Mouse (Mus musculus): Measurements from ENCODE around the gene Chd3.
"Not testable (repeated sequence)": the region's sequence is repeated elsewhere in the genome, so short reads cannot be mapped to it uniquely, and the experiment has no call there.

The Chd3 gene

DNA sequence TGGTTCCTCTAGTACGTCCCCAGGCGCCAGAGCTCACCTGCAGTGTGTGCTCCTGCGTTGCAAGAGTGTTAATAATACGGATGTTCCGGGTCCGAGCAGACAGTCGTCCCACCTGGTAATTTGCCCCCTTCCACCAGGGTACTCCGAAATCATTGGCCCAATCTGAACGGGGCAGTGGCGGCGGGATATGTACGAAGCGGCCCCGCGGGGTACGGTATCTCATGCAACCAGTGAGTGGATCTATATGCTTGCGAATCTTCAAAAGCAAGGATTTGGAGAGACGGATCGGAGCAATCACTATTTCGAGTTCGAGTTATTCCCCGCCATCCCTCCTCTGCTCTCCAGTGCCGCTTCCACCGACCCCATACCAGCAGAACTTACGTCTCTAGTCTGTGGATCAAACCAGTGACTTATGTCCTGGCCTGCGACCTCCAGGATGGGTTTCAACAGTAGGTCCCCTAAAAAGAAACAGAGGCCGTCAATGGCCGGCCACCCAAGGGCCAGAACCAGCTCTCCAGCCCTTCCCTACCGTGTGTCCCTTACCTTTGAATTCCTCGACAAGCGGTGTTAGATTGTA lies 25.5 kb upstream of the Chd3 start:
- in situ Hi-C loops (cut with MboI, MseI), result not testable (repeated sequence)

DNA sequence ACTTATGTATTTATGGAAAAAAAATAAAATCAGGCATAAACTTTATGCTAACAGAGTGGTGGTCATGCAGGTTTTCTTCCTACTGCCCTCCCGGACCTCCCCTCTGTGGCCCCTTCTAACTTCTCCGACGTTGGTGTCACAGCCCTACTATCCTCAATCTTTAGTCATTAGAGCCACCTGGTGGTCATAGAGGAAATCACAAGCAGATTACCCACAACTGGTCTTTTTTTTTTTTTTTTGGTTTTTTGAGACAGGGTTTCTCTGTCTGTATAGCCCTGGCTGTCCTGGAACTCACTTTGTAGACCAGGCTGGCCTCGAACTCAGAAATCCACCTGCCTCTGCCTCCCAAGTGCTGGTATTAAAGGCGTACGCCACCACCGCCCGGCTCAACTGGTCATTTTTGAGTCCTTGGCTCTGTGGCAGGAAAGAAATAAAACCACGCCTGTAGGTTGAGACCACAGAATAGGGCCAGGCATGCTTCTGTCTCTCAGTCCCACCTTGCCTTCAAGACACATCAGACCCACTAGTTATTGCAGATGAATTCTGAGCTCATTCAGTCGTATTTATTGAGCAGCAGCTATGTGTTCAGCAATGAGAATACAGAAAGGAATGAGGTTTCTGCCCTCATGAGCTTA lies 21.3 kb upstream of the Chd3 start:
- in situ Hi-C loops (cut with MboI, MseI), result no loop called here

DNA sequence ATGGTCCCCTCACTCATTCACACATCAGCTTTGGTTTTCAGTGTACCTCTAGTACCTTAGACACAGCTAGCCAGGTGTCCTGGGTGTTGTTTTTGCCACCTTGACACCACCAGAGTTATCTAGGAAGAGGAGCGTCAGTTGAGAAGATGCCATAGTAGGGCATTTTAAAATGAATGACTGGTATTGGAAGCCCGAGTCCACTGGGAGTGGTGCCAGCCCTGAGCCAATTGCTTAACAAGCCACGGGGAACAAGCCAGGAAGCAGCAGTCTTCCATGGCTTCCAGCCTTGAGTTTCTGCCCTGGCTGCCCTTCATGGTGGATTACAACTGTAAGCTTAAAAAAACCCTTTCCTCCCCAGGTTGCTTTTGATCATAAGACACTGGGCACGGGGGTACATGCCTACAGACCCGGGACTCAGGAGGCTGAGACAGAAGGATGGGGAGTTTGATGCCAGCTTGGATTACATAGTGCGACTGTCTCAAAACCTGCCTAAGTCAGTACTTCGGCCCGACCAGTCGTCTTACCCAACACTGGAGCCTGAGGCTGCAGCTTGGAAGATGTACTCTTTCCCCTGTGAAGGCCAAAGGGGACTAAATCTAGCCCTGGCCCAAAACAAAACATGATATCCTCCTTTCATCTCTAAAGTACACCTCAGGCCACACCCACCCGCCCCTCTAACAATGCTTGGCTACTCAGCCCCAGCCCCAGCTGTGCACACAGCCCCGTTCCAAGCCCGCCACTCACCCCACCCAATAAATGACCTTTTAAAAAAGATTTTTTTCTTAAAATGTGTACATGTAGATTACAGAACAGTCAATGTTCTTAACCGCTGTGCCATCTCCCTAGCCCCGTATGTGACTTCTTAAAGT lies 20.6 kb upstream of the Chd3 start:
- in situ Hi-C loops (cut with MboI, MseI), result loop anchor here (5.0 kb wide), 1 partner anchor 132 kb away; no protein-coding TSS in a partner anchor

DNA sequence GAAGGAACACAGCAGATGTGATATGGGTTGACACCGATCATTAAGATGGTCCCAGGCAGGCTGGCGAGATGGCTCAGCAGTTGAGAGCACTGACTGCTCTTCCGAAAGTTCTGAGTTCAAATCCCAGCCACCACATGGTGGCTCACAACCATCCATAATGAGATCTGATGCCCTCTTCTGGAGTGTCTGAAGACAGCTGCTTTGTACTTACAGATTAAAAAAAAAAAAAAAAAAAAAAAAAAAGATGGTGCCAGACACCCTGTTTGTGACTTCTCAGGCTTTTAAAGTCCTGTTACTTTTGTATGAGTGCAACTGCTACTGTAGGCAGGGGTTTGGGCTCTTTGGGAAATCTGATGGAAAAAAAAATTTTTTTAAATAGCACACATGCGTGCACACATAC lies 19.5 kb upstream of the Chd3 start:
- in situ Hi-C loops (cut with MboI, MseI), result loop anchor here (5.0 kb wide), 1 partner anchor 131 kb away; no protein-coding TSS in a partner anchor

DNA sequence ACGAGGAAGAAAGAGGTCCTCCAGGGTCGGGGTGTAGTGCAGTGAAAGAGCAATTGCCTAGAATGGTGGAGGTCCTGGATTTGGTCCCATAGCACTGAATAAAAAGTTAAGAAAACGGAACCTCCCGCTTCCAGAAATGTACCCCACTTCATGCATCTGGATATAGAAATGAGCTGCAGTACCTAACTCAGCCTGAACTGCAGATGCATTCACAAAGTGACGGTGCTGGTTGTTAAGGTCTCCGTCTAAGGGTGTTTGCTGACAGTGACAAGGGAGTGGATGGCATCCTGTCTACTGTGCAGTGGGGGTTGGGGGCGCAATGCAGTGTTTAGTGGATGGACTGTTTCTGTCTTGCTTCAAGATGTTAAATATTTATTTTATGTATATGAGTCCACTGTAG lies 17.6 kb upstream of the Chd3 start:
- in situ Hi-C loops (cut with MboI, MseI), result loop anchor here (5.0 kb wide), 1 partner anchor 129 kb away; no protein-coding TSS in a partner anchor

DNA sequence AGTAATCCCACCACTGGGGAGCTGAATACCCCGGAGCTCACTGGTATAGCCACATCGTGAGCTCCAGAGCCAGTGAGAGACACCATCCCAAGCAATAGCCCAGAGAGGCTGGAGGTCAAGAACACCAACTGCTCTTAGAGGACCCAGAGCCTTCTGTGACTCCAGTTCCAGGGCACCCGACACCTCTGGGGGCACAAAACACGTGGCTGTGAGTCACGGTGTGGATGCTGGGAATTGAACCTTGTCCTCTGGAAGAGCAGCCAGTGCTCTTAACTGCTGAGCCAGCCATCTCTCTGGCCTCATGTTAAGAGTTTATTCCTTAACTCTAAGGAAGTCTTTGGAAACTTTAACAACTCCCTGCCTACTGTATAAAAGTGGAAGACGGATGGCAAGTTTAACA lies 15.8 kb upstream of the Chd3 start:
- in situ Hi-C loops (cut with MboI, MseI), result loop anchor here (5.0 kb wide), 1 partner anchor 128 kb away; no protein-coding TSS in a partner anchor

DNA sequence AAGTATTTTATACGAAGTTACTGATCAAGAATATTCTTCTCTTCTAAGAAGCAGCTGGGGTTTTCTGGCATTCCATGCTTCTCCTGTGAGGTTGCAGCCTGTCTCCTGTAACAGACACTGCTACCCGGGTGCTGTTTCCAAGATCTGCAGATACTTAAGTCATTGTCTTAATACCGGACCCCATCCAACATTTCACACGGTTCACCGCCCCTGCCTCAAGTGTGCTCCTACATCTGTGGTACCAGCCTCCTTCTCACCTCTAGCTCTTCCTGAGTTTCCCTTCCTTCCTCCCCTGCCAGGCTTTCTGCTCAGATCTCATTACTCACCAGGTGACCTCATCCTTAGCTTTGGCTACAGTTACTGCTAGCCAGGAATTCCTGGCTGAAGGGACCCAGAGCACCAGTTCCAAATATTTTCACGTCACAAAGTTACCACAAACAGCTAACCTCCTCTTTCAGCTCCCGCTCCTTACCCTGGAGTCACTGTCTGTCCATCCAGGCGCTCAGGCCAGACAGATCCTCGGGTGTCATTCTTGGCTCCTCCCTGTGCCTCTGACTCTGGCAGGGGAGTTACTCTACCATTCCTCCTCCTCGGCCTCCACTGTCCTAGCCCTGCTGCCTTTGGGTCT lies 13.4 kb upstream of the Chd3 start:
- in situ Hi-C loops (cut with MboI, MseI), result no loop called here

DNA sequence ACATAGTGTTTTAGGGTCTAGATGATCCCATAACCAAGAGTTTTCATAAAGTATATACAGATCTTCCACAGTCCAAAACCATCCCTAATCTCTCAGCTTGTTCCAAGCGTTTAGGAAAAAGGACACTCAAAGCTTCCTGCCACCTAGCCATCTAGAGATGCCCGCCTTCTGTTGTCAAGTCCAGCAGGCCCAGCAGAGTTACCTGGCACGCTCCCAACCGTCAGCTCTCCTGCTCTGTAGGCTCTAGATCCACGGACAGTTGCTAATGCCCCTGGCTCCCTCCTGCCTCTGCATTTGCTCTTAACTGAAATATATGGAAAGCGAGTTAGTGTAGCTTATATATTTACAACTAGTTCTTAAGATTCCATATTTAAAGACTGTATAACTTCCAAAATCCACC lies 12.2 kb upstream of the Chd3 start:
- in situ Hi-C loops (cut with MboI, MseI), result no loop called here

DNA sequence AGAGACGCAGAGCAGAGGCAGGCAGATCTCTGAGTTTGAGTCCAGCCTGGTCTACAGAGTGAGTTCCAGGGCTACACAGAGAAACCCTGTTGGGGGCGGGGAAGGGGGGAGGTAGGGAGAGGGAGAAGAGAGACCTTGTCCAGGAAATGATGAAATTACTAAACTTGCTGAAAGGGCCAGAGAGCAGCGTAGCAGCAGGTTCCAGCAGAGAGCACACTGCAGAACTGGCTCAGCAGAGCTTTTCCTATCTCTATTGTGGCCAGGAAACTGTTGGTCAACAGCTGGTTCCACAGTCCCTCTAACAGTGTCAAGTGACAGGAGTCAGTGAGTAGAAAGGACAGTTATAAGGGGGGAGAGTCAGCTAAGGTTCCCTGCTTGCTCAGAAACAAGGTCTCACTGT lies 10.4 kb upstream of the Chd3 start:
- in situ Hi-C loops (cut with MboI, MseI), result no loop called here

DNA sequence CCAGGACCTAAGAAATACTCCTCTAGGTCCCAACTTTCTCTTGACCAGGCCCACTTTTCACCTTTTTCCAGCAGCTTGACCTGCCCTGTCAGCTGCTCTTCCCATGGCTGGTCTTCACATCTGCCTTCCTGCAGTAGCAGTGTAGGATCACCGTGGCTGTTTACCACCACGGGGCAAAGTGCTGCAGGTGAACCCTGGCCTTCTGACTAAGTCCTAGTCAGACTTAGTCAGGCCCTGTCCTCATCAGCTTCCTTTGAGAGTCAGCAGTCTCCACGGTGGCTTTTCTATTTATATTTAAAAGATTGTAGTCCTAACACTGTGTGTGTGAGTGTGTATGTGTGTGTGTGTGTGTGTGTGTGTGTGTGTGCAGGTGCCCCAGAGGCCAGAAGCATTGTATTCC lies 8.6 kb upstream of the Chd3 start:
- in situ Hi-C loops (cut with MboI, MseI), result no loop called here

DNA sequence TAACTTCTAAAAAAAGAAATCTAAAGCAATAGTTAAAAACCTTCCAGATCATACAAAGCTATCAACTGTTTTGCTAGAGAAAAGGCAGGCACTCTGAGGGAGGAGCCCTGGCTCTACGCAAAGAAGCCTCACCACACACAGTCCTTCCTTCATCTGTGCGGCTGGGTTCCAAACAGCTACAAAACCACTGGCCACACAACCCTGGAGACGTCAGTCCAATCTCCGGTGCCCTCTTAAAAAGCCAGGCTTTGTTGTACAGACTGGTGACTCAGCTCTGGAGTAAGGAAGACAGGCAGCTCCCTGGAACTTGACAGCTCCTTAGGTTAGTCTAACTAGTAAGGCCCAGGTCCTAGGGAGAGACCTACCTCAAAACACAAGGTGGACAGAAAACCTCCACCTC lies 6.4 kb upstream of the Chd3 start:
- in situ Hi-C loops (cut with MboI, MseI), result no loop called here

DNA sequence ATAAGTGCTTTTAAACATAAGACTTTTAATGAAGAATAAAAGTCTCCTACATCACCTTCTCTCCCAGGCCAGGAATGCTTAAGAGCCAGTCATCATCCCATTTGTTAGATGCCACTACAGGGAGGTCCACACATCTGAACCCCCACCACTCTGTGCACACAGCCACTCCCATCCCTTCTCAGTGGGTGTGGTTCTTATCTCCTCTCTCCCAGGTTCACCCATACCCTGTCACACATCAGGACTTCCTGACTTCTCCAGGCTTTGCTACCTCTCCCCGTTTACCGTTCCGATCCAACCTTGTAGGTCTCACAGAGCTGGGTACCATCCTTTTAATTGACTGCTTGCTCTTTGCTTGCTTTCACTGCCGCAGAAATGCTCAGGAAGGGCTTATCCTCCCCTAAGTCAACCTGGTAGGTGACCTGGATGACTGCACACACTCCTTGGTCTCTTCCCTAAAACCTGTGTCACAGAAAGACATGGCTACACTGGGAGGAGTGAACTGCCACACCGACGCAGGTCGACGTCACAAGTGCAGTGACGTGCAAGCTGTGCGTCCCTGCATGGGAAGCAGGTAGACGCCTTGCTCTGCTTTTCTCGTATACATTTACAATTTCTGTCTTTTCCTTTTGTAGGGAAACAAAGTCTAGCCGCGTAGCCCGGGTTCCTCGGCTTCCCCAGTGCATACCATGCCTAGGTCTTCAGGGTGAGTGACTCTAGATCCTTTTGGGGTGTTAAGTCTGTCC lies 4.2 kb upstream of the Chd3 start:
- in situ Hi-C loops (cut with MboI, MseI), result no loop called here

DNA sequence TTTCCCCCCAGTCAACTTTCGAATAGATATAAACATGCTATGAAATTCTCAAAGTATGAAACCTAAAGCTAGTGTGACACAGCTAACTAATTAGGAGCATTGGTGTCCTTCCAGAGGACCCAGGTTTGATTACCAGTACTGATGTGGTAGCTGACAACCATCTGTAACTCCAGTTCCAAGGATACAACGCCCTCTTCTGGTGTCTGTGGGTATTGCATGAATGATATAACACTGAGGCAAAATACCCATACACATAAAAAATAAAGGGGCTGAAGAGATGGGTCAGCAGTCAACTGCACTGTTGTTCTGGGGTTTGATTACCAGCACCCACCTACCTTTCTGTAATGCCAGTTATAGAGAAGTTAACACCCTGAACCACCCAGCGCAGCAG lies 3.6 kb upstream of the Chd3 start:
- in situ Hi-C loops (cut with MboI, MseI), result no loop called here

DNA sequence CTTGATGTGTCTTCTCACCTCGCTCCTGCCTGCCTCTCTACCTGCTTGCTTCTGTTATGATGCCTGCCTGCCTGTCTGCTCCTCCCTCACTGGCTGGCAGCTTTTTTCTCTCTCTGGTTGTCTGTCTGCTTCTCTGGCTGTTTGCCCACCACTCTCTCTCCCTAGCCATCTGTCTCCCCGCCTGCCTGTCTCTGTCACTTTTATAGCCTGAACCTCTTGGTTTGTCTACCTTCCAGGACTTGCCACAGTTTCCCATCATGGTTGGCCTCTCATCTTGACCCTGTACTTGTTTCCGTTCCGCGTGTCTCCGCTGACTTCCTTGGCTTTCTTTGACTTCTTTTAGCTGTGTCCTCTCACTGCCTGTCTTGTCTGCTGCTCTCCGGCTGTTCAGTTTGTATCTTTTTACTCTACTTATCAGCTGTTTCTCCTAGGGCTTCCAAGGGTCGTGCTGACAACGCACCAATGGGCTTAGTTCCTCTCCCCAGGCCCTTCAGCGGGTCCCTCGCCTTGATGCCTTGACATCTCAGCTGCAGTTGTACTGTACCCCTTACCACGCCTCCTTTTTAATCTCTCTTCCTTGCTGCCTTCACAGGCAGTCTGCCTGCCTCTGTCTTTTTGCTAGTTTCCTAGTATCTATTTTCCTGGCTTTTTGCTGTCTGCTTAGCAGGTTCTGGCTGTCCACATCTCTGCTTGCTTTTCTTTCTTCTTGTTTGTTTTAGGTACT lies 3.0 kb upstream of the Chd3 start:
- in situ Hi-C loops (cut with MboI, MseI), result no loop called here

DNA sequence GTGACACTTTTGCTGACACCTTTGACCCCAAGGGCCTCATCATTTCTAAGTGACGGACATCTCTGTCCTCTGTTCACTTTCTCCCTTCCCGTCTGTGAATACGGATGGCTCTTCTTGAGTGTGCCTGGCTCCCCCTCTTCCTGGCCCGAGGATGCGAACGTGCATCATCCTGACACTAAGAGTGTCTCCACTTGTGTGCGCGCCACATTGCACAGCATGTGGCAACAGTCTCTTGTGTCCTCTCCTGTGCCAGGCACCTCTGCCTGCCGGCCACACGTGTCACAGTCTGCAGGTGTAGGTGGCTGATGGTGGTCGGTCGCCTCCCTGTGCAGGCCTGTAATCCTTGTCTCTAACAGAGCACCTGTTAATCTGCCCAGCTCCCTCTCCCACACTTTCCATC lies 2.4 kb upstream of the Chd3 start:
- in situ Hi-C loops (cut with MboI, MseI), result no loop called here

DNA sequence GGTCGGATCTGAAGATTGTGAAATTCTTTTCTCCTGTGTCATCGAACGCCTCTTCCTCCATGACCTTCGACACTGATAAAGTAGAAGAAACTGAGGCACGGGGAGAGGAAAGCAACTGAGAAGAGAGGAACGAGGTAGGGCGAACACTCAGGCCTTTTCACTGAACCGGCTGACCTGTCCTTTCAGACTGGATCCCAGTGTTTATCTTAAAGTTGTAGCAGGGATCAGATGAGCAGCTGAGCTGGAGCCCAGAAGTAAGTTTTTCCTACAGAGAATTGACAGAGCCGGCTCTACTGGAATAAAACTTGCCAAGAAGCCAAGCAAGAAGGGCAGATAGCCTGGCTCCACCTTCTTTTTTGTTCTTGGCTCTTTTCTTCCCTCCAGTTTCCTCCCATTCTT lies 1.6 kb upstream of the Chd3 start:
- in situ Hi-C loops (cut with MboI, MseI), result no loop called here

DNA sequence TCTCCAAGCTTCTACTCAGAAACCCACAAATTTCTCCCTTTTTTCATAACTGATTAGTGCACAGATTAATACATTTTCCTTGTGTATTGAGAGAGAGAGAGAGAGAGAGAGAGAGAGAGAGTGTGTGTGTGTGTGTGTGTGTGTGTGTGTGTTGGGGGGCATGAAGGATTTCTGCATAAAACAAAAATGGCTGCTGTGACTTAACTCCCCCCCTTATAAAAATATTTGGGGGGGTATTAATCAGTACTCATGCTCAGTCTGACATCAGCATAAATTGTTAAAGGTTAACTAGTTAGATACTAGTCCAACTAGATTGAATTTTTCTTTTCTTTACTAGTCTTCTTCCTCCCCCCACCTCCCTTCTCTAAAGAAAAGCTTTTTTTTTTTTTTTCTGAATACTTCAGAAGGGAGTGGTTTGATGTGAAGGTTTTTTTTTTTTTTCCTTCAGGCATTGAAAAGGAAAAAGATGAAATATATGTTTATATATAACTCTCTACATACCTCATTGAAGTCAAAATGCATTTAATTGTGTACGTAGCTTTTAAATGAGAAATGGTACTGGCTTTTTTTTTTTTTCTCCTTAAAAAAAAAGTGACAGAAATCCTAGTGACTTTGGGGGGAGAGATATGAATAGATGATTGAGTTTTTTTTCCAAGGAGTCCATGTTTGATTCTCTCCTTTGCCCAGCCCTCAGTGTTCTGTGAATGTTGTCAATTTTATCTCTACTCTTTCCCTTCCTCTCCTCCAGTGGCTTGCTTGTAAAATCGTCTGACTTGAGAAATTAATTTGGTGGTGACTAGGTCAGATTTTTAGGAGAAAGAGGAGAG lies 997 bp upstream of the Chd3 start:
- in situ Hi-C loops (cut with MboI, MseI), result no loop called here

DNA sequence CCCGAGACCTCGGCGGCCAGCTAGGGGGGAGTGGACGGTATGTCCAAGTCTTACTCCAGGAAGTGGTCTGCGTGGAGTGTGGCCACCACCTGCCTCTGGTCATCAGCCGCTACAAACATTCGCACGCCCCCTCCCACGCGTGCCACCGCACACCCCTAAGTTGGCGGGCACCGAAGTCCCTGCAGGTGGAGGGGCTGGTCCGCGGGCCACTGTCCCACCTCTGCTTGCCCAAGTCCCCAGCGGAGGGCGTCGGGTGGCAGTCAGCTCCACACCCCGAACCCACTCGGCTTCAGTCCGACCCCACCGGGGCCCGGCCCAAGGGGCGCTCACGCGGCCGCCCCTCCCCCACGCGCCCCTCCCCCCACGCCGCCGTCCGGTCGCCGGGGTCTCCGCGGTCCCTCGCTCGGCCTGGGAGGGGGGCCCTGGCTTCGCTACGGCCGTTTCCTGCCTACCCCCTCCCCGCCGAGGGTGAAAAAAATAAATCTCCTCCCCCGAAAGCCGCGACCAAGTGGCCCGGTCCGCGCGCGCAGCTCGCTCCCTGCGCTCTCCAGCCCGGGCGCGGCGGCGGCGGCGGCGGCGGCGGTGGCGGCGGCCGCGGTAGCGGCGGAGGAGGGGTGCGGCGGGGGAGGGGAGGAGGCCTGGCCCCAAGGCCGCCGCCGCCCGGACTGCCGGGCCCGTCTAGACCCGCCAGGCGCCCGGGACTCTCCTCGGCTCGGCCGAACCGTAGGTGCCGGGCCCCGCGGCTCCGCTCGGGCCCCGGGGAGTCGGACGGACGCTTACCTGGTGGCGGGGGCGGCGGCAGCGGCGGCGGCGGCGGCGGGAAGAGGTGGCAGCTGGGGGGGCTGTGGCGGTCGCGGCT lies 621 bp downstream of the Chd3 start:
- in situ Hi-C loops (cut with MboI, MseI), result no loop called here
